Mouse (Mus musculus): ENCODE data around the gene Pip.

DNA sequence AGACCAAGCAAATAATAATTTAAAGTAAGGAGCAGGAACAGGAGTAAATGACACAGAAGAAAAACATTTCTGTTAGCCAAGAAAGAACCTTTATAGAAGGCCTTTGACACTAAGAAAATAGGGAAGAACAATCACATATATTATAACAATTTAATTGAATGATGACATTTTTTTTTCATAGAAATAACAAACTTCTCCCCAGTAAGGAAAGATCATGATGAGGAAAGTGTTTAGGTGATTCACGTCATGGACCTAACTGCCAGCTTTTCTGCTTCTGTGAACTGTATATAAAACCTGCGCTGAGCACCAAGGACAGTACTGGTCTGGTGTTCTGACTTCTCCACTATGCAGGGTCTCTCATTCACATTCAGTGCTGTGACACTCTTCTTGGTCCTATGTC lies at the start of gene Pip:
- TF ChIP-seq POLR2A (IDR thresholded peaks at IDR 0.05; ENCODE audit: extremely low read depth, insufficient read depth, low read length) (no peak), CTCF (IDR thresholded peaks at IDR 0.05; ENCODE audit: extremely low read depth, insufficient read depth, low read length) (no peak)

All from cortical plate, adult 2 months (tissue).